Mouse (Mus musculus) mature B cell (primary cell): ENCODE measurements around the gene Ercc8.

Experiments used
- in situ Hi-C: fragments of 300-500 bp; cut with MboI; formaldehyde crosslinking; loops from 2 replicates; pipeline ENCODE4 v1.14.3; 2019

The Ercc8 gene

GRCm38 (mm10) chr13:108158465-108159240 is at the start of gene Ercc8, which contains the start of gene Ndufaf2:
Ercc8 (plus strand) TSS chr13:108158731.
Ndufaf2 (minus strand) TSS chr13:108158623.
- in situ Hi-C loops = loop anchor here (25.0 kb wide), 3 partner anchors 179 to 1221 kb away; partner anchors contain the start of genes Dimt1 and Ipo11

- in situ Hi-C loops = no loop called here
These were observed 47.6 kb upstream of the Ercc8 start for GRCm38 (mm10) chr13:108110929-108111328.

GRCm38 (mm10) chr13:108113536-108113935 is 45.0 kb upstream of the Ercc8 start:
- in situ Hi-C loops = no loop called here

- in situ Hi-C loops = no loop called here
These were observed 44.3 kb upstream of the Ercc8 start for GRCm38 (mm10) chr13:108114257-108114656.

GRCm38 (mm10) chr13:108117654-108118053 is 40.9 kb upstream of the Ercc8 start:
- in situ Hi-C loops = no loop called here

GRCm38 (mm10) chr13:108118188-108118587 is 40.3 kb upstream of the Ercc8 start:
- in situ Hi-C loops = no loop called here

GRCm38 (mm10) chr13:108119411-108120310 is 38.9 kb upstream of the Ercc8 start:
- in situ Hi-C loops = no loop called here

GRCm38 (mm10) chr13:108123109-108123723 is 35.3 kb upstream of the Ercc8 start:
- in situ Hi-C loops = no loop called here

GRCm38 (mm10) chr13:108124096-108124495 is 34.4 kb upstream of the Ercc8 start:
- in situ Hi-C loops = no loop called here

- in situ Hi-C loops = no loop called here
These were observed 32.3 kb upstream of the Ercc8 start for GRCm38 (mm10) chr13:108126246-108126645.

GRCm38 (mm10) chr13:108127130-108127529 is 31.4 kb upstream of the Ercc8 start:
- in situ Hi-C loops = no loop called here

- in situ Hi-C loops = no loop called here
These were observed 30.6 kb upstream of the Ercc8 start for GRCm38 (mm10) chr13:108127883-108128282.

GRCm38 (mm10) chr13:108129070-108129469 is 29.5 kb upstream of the Ercc8 start:
- in situ Hi-C loops = no loop called here

GRCm38 (mm10) chr13:108130737-108131136 is 27.8 kb upstream of the Ercc8 start:
- in situ Hi-C loops = no loop called here

- in situ Hi-C loops = no loop called here
These were observed 26.3 kb upstream of the Ercc8 start for GRCm38 (mm10) chr13:108132031-108132819.

- in situ Hi-C loops = no loop called here
These were observed 22.9 kb upstream of the Ercc8 start for GRCm38 (mm10) chr13:108135617-108136016.

- in situ Hi-C loops = no loop called here
These were observed 20.0 kb upstream of the Ercc8 start for GRCm38 (mm10) chr13:108138403-108138977.

GRCm38 (mm10) chr13:108144086-108144485 is 14.4 kb upstream of the Ercc8 start:
- in situ Hi-C loops = no loop called here

- in situ Hi-C loops = loop anchor here (25.0 kb wide), 3 partner anchors 186 to 1214 kb away; partner anchors contain the start of genes Dimt1 and Ipo11
These were observed 6.7 kb upstream of the Ercc8 start for GRCm38 (mm10) chr13:108151782-108152181.

GRCm38 (mm10) chr13:108152650-108153372 is 5.7 kb upstream of the Ercc8 start:
- in situ Hi-C loops = loop anchor here (25.0 kb wide), 3 partner anchors 184 to 1216 kb away; partner anchors contain the start of genes Dimt1 and Ipo11
